Mouse (Mus musculus): ENCODE data around the gene Ncoa3. TPM values are rescaled to one million over a fixed set of nuclear protein-coding genes. Genes with fewer than 3 reads are reported as not detected.

The Ncoa3 gene
- total and polyA plus RNA-seq, 3 experiments: 20.1 to 32.1 (median 29.1) TPM

GRCm38 (mm10) chr2:165949719-165950118, 42.7 kb upstream of the Ncoa3 start:
- Histone ChIP-seq H3K9ac (ENCODE audit: low read depth, low read length) (no peak overlapping the region), H3K4me3 (no peak overlapping the region), H3K79me2 (replicated peaks; ENCODE audit: control insufficient read depth, insufficient read depth, low read length) (no peaks in the 10 kb centered on the region), H3K4me1 (ENCODE audit: control insufficient read depth, insufficient read depth, low read length) (peaks cover 6% of the 10 kb centered on the region), H3K27ac (no peak overlapping the region), H3K27me3 (ENCODE audit: control insufficient read depth, insufficient read depth, low read length) (no peaks in the 10 kb centered on the region), H3K36me3 (ENCODE audit: control insufficient read depth, insufficient read depth, low read length) (no peaks in the 10 kb centered on the region)
- no peak for TF ChIP-seq CTCF (IDR thresholded peaks at IDR 0.05)
- no peak for TF ChIP-seq POLR2A (IDR thresholded peaks at IDR 0.05; ENCODE audit: insufficient read depth, low read depth, low read length)
- TF ChIP-seq EP300 (IDR thresholded peaks at IDR 0.05; ENCODE audit: insufficient read depth, low read depth, low read length): no peak
- 45% methylated on average over 3 of the region's 3 CpGs for WGBS
- DNase-seq: peak in 1 of 2 experiments; percentile 32
- intact Hi-C loops (cut with DNase I): no loop called here

- Histone ChIP-seq H3K27ac (no peak overlapping the region; the same call in 1 of the 2 replicates), H3K4me1 (ENCODE audit: control insufficient read depth, insufficient read depth, low read length) (peaks cover 11% of the 10 kb centered on the region), H3K4me3 (no peak overlapping the region), H3K79me2 (replicated peaks; ENCODE audit: control insufficient read depth, insufficient read depth, low read length) (no peaks in the 10 kb centered on the region), H3K27me3 (ENCODE audit: control insufficient read depth, insufficient read depth, low read length) (no peaks in the 10 kb centered on the region), H3K9ac (ENCODE audit: low read depth, low read length) (no peak overlapping the region), H3K36me3 (ENCODE audit: control insufficient read depth, insufficient read depth, low read length) (no peaks in the 10 kb centered on the region)
- no peak for TF ChIP-seq CTCF (IDR thresholded peaks at IDR 0.05)
- TF ChIP-seq POLR2A (IDR thresholded peaks at IDR 0.05; ENCODE audit: insufficient read depth, low read depth, low read length): no peak
- DNase-seq: peak in 1 of 2 experiments; percentile 39
- 46% methylated on average over 12 of the region's 12 CpGs for WGBS
- intact Hi-C loops (cut with DNase I): no loop called here
Measured at GRCm38 (mm10) chr2:165951432-165952068, 40.9 kb upstream of the Ncoa3 start.

- intact Hi-C loops (cut with DNase I): no loop called here
- peaks cover 9% of the 10 kb centered on the region for H3K4me1 ChIP-seq (ENCODE audit: control insufficient read depth, insufficient read depth, low read length)
- H3K9ac ChIP-seq (ENCODE audit: low read depth, low read length): peak overlapping the region; percentile 5; the same call in 1 of the 2 replicates
- 36% methylated on average over 20 of the region's 20 CpGs for WGBS
- H3K79me2 ChIP-seq (replicated peaks; ENCODE audit: control insufficient read depth, insufficient read depth, low read length): no peaks in the 10 kb centered on the region
- peak; percentile 63 to 81 for DNase-seq
- peak overlapping the region; percentile 83 for H3K27ac ChIP-seq
- H3K27me3 ChIP-seq (ENCODE audit: control insufficient read depth, insufficient read depth, low read length): no peaks in the 10 kb centered on the region
- H3K4me3 ChIP-seq: no peak overlapping the region
- TF ChIP-seq POLR2A (IDR thresholded peaks at IDR 0.05; ENCODE audit: insufficient read depth, low read depth, low read length) (0 out of 2 replicates have a peak, but pooled peaks have one; percentile 14), EP300 (IDR thresholded peaks at IDR 0.05; ENCODE audit: insufficient read depth, low read depth, low read length) (peak; percentile 76), CTCF (IDR thresholded peaks at IDR 0.05) (no peak)
- H3K36me3 ChIP-seq (ENCODE audit: control insufficient read depth, insufficient read depth, low read length): no peaks in the 10 kb centered on the region
Measured at GRCm38 (mm10) chr2:165954872-165955271, 37.6 kb upstream of the Ncoa3 start.

- Histone ChIP-seq H3K79me2 (replicated peaks; ENCODE audit: control insufficient read depth, insufficient read depth, low read length) (no peaks in the 10 kb centered on the region), H3K4me3 (no peak overlapping the region), H3K27ac (peak overlapping the region; percentile 83), H3K4me1 (ENCODE audit: control insufficient read depth, insufficient read depth, low read length) (peaks cover 9% of the 10 kb centered on the region), H3K27me3 (ENCODE audit: control insufficient read depth, insufficient read depth, low read length) (no peaks in the 10 kb centered on the region), H3K9ac (ENCODE audit: low read depth, low read length) (no peak overlapping the region), H3K36me3 (ENCODE audit: control insufficient read depth, insufficient read depth, low read length) (no peaks in the 10 kb centered on the region)
- intact Hi-C loops (cut with DNase I): no loop called here
- no peak for DNase-seq
- 73% methylated on average over 8 of the region's 8 CpGs for WGBS
- TF ChIP-seq POLR2A (IDR thresholded peaks at IDR 0.05; ENCODE audit: insufficient read depth, low read depth, low read length) (no peak), CTCF (IDR thresholded peaks at IDR 0.05) (no peak), EP300 (IDR thresholded peaks at IDR 0.05; ENCODE audit: insufficient read depth, low read depth, low read length) (no peak)
Measured at GRCm38 (mm10) chr2:165955386-165955785, 37.0 kb upstream of the Ncoa3 start.

- Histone ChIP-seq H3K9ac (ENCODE audit: low read depth, low read length) (no peak overlapping the region), H3K4me1 (ENCODE audit: control insufficient read depth, insufficient read depth, low read length) (peaks cover 9% of the 10 kb centered on the region), H3K79me2 (replicated peaks; ENCODE audit: control insufficient read depth, insufficient read depth, low read length) (no peaks in the 10 kb centered on the region), H3K27ac (no peak overlapping the region), H3K27me3 (ENCODE audit: control insufficient read depth, insufficient read depth, low read length) (no peaks in the 10 kb centered on the region), H3K36me3 (ENCODE audit: control insufficient read depth, insufficient read depth, low read length) (no peaks in the 10 kb centered on the region), H3K4me3 (no peak overlapping the region)
- no peak for DNase-seq
- intact Hi-C loops (cut with DNase I): no loop called here
- TF ChIP-seq EP300 (IDR thresholded peaks at IDR 0.05; ENCODE audit: insufficient read depth, low read depth, low read length) (no peak), POLR2A (IDR thresholded peaks at IDR 0.05; ENCODE audit: insufficient read depth, low read depth, low read length) (no peak), CTCF (IDR thresholded peaks at IDR 0.05) (no peak)
- 80% methylated on average over 7 of the region's 7 CpGs for WGBS
Measured at GRCm38 (mm10) chr2:165956096-165956740, 36.2 kb upstream of the Ncoa3 start.

GRCm38 (mm10) chr2:165957257-165957828, 35.1 kb upstream of the Ncoa3 start:
- no peak overlapping the region for H3K9ac ChIP-seq (ENCODE audit: low read depth, low read length)
- intact Hi-C loops (cut with DNase I): no loop called here
- peaks cover 9% of the 10 kb centered on the region for H3K4me1 ChIP-seq (ENCODE audit: control insufficient read depth, insufficient read depth, low read length)
- TF ChIP-seq EP300 (IDR thresholded peaks at IDR 0.05; ENCODE audit: insufficient read depth, low read depth, low read length) (no peak), CTCF (IDR thresholded peaks at IDR 0.05) (no peak), POLR2A (IDR thresholded peaks at IDR 0.05; ENCODE audit: insufficient read depth, low read depth, low read length) (no peak)
- H3K79me2 ChIP-seq (replicated peaks; ENCODE audit: control insufficient read depth, insufficient read depth, low read length): no peaks in the 10 kb centered on the region
- 76% methylated on average over 9 of the region's 9 CpGs for WGBS
- H3K4me3 ChIP-seq: no peak overlapping the region
- H3K27ac ChIP-seq: no peak overlapping the region
- DNase-seq: no peak
- H3K27me3 ChIP-seq (ENCODE audit: control insufficient read depth, insufficient read depth, low read length): no peaks in the 10 kb centered on the region
- H3K36me3 ChIP-seq (ENCODE audit: control insufficient read depth, insufficient read depth, low read length): no peaks in the 10 kb centered on the region

Measured in heart, adult 2 months (tissue).